Mouse (Mus musculus) adrenal gland (tissue): Measurements from ENCODE around the gene Meis2.

ENCODE experiments used
- intact Hi-C: fragments of 180-260 bp; cut with DNase I; formaldehyde crosslinking; loops from one replicate; pipeline ENCODE4 v1.15.1; 2025

The Meis2 gene

GRCm38 (mm10) chr2:115963293-115963835, 102.3 kb downstream of the Meis2 start:
- intact Hi-C loops, result no loop called here

- intact Hi-C loops, result no loop called here
These were observed 102.9 kb downstream of the Meis2 start for GRCm38 (mm10) chr2:115962728-115963127.

- intact Hi-C loops, result no loop called here
These were observed 103.5 kb downstream of the Meis2 start for GRCm38 (mm10) chr2:115962113-115962512.

DNA sequence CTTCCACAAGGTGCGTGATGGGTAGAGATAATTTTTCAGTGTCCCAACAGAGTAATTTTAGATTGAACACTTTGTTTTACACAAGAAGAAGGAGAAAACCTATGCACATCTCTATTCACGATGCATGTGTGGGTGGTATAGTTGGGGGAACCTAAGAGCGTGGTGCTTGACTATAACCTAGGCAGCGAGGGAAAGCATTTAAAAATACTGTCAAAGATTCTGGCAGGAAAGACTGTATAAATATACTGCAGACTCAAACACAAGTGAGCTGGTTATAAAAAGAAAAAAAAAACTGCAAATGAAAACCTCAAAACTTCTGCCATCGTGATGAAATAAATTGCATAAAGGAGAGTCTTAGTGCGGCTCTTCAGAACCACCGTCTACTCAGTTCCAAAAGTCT, 105.0 kb downstream of the Meis2 start:
- intact Hi-C loops, result no loop called here

DNA sequence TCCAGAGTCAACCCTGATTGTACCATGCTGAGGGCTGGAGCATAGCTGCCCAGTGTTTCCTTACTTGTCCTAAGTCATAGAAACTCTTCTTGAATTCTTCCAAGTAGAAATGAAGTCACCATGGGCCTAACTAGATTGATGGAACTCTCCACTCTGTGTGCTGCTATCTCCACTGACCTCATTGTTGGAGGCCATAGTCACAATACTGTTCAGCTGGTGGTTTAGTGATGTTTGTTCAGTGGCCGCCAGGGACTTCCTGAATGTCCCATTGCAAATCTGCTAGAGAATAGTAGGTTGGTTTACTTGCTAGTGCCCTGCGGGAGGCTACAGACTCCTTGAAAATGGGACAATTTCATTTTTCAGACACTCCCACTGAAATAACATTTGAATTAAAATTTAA, 108.9 kb downstream of the Meis2 start:
- intact Hi-C loops, result no loop called here

DNA sequence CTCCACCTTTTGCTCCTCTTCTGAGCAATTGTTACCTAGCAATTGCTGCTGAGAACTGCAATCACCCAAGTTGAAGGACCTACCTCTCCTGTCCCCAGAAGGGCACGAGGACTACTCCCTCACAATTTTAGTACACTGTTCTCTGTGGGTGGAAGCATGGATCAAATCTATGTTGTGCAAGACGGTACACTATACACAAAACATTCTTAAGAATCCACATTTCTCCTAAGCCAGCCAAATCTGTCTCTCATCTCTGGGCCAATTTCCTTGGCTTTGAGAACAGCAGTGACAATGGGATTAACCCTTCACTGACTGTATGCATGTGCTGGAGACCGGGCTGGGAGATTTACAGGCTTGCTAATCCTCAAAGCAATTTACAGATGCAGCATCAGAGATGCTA, 115.0 kb downstream of the Meis2 start:
- intact Hi-C loops, result no loop called here

GRCm38 (mm10) chr2:115948630-115949426, 116.8 kb downstream of the Meis2 start:
- intact Hi-C loops, result no loop called here

DNA sequence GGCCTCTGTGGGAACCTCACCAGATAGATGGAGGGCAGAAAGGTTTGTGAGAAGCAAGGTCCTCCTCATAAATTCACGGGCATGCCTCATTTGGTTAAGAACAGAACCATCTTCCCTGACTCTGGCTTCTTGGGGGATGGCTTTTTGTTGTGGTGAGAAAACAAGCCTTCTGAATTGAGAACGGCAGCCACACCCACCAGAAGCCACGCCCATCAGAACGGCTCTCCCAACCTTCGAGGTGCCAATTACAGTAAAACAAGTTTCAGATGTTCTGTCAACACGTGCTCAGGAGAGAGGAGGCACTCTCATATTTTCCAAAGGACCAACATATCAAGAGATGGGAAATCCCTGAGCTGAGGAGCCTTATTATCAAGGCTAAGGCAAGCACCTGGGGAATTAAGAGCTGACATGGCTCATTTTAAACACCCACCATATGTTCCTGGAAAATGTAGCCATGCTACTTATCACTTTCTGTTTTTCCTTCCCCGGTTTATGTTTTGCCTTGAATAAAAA, 117.9 kb downstream of the Meis2 start:
- intact Hi-C loops, result no loop called here

DNA sequence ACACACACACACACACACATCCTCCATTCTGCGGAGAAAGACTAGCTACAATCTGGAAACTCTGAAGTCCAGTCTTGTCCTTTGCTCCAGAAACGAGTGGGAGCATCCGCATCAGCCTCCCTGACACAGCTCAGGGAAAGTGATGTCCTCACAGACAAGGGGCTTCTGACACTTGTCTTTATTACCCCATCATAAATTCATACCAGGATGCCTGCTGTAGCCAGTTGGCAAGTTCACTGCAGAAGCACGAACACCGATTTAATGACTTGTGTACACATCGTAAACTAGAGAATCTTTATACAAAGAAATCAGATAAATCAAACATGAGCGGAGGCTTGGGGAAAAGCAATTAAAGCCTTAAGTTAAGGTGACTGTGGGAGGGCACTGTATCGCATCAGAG, 122.6 kb downstream of the Meis2 start:
- intact Hi-C loops, result no loop called here

DNA sequence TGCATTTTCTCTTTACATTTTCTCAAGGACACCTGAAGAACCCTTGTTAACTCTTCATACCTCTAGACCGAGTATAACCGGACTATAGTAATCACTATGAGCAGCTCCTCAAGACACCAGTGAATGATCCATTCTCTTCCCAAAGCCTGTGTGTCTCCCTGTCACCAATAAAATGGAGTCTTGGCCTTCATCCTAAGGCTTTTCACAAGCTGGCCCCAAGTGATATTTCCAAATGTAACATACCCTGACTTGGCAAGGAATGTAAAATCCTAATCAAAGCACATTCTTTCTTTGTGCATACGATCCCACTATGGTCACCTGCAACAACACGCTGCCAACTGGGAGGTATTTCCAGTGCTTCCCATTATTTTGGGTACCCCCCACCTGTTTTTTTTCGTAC, 125.8 kb downstream of the Meis2 start:
- intact Hi-C loops, result no loop called here

GRCm38 (mm10) chr2:115938926-115939563, 126.6 kb downstream of the Meis2 start:
- intact Hi-C loops, result no loop called here

DNA sequence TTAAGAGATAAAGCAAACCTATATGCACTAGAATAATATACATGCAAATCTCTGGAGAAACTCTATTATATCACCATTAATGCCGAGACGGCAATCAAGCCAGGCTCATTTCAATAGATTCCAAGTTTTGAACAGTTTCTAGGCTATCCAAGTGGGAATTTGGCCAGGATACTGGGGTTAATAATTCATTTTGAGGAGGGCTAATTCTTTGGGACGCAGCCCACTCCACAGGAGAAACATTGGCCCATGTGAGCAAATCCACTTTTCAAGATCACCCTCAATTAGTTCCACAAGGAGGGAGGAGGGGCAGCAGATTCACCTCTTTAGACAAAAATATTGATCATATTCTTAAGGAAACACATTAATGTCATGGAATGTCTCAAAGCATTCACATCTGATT, 127.3 kb downstream of the Meis2 start:
- intact Hi-C loops, result no loop called here

GRCm38 (mm10) chr2:115937896-115938295, 127.7 kb downstream of the Meis2 start:
- intact Hi-C loops, result no loop called here

- intact Hi-C loops, result no loop called here
These were observed 128.9 kb downstream of the Meis2 start for GRCm38 (mm10) chr2:115936786-115937185.

DNA sequence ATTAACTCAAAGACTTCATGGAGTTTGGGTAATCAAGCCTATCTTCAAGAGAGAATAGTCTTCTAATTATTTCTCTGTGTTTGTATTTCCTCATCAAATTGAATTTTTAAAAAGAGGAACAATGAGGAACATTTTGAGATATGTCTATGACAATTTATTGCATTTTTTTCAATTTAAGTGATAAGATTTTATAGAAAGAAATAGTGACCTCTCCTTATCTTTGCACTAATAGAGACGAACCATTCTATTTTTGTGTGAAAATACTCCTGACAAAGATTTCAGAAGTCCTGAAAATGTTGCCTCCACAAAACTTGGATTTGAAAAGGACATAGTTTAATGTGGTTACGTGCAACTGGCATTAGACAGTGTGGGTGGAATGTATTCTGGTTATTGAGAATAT, 131.3 kb downstream of the Meis2 start:
- intact Hi-C loops, result no loop called here

GRCm38 (mm10) chr2:115933259-115933658, 132.4 kb downstream of the Meis2 start:
- intact Hi-C loops, result no loop called here

- intact Hi-C loops, result no loop called here
These were observed 139.9 kb downstream of the Meis2 start for GRCm38 (mm10) chr2:115925744-115926143.

- intact Hi-C loops, result no loop called here
These were observed 141.2 kb downstream of the Meis2 start for GRCm38 (mm10) chr2:115924472-115924871.

GRCm38 (mm10) chr2:115923247-115923646, 142.4 kb downstream of the Meis2 start:
- intact Hi-C loops, result no loop called here

- intact Hi-C loops, result no loop called here
These were observed 144.0 kb downstream of the Meis2 start for GRCm38 (mm10) chr2:115921687-115922086.

GRCm38 (mm10) chr2:115920336-115920951, 145.2 kb downstream of the Meis2 start:
- intact Hi-C loops, result no loop called here
